Mouse (Mus musculus) spleen, postnatal 36 days (tissue): ENCODE results near the gene Cmss1.
A peak's percentile ranks its signal among the peaks of the same experiment; 100 is the strongest.

Source experiments
- DNase-seq, 2 experiments: peaks; one replicate each; pipeline ENCODE4 v3.0.0; 2022; ENCODE audit warnings: low spot score in 2 of 2, mixed read lengths in 1 of 2

The Cmss1 gene

DNA sequence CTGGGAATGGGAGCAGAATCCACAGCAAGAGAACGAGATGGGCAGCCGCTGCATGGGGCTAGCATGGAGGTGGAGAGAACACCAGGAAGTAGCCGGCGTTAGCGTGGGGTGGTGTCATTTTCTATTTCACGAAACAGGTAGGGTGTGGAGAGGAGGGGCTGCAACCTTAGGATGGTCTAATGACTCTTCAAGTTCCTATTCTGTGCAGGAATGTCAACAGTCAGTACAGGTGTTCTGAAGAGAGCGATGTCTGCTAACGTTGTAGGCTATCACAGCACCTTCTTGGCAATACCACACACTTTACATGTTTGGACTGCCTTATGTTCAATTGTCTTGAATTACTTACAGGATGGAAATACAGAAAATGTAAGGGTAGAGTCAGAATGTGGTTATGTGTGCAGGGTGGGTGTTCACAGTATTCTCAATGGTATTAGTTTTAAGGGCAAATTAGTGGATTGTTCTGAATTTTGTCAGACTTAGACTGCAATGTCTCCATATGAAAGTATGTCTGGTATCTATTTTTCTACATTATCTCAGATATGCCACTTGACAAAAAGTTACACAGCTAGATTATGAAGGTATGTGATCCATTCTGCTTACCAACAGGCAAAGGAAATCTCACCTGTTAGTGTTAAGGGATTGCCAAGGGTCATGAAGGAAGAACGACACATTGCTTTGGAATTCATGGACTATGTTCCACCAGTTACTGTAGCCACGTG is 311.3 kb downstream of the Cmss1 start:
- DNase-seq, result no peak

DNA sequence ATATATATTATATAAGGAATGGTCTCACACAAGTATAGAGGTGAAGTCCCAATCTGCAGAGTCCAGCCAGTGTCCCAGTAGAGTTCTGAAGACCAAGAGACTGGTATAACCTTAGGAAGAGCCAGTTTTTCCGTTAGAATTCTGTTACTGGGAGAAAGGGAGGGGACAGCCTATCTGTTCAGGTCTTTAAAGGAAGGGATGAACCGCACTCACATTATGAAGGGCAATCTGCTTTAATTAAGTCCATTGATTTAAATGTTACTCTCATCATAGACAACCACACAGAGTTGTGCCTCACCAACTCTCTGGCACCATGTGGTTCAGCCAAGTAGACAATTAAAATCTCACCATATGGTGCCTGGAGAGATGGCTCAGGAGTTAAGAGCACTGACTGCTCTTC is 313.9 kb downstream of the Cmss1 start, which contains the start of gene Tmem30c:
Gene Tmem30c, minus strand, starts transcription at position 101 of the 400 bp plus-strand sequence.
- DNase-seq, result no peak

DNA sequence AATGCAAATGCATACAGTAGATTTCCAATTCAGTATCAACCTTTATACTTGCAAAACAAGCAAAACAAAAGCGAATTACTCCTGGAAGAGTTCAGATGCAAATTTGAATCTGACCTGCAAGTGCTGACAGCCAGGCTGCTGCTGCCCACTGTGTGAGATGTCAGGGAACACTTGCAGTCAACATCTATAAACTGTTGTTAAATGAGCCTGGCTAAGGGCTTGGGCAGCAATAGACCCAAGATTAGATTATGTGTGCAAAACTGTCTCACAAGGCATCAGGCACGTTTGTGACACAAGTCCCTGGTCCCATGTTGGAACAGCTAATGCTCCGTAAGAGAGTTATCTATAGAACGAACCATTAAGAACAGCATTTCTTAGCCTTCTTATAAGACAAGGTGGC is 314.4 kb downstream of the Cmss1 start:
- DNase-seq, result no peak

DNA sequence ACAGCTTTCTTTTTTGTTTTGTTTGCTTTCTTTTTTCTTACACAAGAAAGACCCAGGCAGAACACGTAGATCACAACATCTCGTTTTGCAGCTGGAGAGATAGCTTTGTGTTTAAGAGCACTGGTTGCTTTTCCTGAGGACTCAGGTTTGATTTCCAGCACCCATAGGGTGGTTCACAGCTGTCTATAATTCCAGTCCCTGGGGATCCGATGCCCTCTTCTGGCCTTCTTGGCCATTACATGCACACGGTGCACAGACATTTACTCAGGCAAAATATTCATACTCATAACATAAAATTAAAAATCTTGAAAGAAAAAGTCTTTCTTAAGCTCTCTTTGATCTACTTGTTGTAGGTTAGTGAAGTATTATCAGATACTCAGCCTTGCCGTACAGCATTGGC is 315.0 kb downstream of the Cmss1 start:
- no peak for DNase-seq

DNA sequence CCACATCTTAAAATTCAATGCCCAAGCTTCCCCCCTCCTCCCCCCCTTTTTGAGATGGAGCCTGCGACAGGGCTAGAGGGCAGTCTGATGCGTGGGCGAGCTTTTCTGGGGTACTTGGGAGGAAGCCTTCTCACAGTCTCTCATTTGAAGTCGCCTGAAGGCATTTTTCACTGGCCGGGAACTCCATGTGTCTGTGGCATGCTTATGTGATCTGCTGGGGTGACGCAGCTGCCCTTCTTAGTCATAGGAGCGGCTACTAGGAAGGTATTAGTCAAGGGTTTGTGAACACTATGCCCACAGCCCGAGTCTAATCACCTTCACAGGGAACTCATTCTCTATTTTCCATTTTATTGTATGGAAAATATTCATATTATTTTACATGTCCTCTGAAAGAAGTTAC is 325.2 kb downstream of the Cmss1 start:
- no peak for DNase-seq

DNA sequence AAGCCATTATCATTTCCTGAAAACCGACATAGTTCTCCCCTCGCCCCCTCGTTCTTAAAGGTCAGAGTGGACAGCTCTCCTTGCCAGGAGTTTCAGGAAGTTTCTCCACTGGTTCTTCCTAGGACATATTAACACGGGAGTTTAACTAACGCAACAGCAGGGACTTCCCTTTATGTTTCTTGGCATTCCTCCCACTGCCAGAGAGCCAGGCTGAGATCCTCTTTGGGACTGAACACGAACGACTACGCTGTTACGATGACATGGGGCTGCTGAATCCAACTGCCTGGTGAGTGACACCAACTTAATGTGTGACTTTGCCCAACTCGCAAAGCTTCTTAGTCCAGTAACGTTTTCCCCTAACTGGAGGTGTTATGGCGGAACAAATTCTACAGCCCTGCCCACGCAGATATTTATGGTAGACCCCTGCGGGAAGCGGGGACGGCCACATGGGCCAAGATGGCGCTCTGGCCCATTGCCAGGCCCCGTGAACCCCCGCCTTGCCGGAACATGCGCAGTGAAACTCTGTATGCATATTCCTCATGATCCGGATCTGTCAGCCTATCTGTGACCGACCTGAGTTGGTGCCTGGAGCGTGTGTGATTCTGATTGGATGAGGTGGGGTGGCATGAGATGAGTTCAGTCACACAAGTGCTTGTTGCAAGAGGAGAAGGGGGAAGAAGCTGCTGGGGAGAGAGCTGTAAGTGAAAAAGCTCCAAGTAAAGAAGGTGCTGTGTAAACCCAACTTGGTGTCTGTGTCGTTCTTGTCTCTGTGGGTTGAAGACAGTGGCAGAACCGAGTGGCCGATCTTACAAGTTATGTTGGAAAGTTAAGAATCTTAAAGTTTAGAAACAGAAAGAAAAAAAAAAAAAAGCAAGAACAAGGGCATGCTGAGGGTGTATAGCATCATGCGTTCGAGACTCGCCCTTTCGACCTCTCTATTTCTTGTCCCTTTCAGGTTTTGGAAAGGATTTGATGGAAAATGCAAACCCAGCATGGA is 326.1 kb downstream of the Cmss1 start:
- DNase-seq, result no peak

DNA sequence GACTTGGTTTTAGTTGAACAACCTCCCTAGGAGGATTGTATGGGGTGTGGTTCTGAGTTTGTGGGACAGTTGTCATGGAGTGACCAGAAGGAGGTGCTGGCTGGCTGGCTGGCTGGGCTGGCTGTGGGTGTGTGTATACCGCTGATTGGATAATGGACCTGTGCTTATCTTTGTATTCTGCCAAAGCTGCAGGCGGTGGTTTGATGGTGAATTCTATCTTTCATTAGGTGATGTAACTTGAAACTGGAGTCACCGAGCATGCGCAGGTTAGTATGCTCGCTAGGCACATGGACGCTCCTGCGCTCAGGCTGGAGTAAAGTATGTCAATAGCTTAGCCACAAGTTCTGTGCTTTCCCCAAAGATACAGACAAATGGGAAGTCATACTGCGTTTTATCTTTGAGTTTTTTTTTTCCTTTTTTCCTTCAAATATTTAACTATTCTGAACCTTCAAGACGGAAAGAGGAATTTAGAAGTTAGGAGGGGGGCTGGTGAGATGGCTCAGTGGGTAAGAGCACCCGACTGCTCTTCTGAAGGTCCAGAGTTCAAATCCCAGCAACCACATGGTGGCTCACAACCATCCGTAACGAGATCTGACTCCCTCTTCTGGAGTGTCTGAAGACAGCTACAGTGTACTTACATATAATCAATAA is 327.6 kb downstream of the Cmss1 start:
- no peak for DNase-seq

DNA sequence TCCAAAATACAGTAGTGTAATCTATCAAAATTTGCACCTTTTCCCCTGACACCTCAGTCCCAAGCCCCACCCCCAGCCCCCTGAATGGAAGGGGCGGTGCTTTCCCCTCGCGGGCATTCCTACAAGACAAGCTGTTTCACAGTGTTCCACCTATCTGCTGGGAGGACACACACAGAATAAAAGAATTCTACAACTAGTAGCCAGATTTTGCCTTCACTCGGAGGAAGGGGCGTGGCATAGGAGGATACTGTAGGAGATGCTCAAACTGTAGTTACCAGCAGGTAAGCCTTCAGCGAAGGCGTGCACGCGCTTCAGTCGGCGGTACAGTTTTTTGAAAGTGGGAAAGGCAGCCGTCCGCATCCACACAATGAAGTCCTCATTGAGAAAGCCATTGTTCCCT is 336.9 kb downstream of the Cmss1 start:
- no peak for DNase-seq

DNA sequence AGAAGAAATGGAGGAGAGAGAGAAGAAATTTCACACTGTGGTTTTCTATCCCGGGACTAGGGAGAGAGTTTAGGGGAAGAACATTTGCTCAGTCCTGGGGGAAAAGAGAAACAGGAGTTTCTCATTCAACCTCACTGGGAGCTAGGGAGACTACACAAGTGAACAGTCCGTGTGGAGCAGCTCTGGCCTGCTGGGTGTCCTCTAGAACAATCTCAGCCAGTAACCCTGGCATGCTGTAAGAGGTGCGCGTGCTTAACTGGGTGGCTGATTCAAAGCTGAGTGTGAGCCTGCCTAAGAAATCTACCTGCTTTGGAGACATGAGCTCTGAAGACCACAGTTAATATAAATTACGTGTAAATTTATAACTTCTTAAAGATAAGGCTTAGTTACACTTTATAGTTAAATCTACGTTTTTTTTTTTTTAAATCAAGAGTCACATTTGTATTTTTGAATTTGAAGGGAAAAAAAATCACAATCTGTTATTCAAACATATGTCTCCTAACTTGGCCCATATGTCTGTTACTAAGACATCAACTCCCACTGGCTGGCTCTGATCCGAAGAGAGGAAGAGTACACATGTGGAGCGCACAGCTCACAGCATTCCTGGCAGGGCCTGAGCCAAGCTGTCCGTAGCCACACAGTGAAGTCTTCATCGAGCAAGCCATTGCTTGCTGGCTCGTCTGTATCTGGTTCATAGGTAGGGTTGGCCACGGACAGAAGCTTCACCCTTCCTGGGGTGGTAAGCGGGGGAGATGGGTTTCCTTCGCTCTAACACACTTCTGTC is 338.4 kb downstream of the Cmss1 start:
- no peak for DNase-seq

- DNase-seq, result no peak
Measured at GRCm38 (mm10) chr16:57267068-57267467, 339.6 kb downstream of the Cmss1 start.

DNA sequence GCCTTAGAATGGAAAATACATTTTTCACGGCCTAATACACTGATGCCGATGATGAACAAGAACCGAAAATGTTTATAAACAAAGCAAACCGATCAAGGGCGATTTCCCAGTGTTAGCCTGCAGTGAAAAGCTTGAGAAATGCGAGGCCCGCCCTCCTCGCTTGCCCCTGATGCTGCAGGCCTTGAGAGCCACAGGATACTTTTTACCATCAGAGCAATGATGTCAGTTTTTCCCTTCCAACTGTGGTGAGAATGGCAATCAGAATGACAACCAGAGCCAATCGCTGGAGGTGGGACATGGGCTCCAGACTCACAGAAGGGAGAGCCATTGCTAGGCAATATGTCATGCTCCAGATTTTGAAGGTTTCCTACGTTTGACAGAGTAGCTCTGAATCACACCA is 346.5 kb downstream of the Cmss1 start:
- no peak for DNase-seq

DNA sequence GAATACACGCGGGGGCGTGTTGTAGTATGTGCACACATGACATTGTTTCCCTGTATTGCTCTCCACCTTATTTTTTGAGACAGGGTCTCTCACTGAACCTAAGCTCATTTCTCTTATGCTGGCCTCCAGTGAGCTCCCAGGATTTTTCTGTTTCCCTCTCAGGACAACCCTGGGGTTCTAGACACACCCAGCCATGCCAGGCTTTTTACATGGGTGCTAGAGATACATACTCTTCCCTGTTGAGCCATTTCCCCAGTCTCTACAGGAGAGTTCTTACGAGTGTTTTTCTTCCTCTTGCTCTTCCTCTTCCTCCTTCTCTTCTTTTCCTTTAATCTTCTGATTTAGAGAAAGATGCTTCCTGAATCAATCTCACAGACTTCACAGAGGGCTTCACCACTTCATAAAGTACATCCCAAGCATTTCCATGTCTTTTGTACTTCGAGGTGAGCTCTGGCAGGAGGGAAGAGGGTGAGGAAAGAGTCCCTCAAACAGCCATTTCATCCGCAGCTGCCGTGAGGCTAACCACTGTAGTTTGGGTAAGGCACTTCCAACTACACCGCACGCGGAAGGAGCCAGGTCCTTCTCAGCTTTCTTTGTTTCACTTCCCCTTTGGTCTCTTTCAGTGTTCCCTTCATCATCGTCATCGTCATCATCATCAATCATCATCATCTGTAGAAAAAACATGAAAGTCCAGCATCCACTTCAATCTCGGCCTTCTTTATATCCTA is 347.1 kb downstream of the Cmss1 start:
- peak; percentile 8 to 34 for DNase-seq
